Mouse (Mus musculus): ENCODE measurements at regions not wholly inside any gene's neighbourhood (a gene's known extent, or its start where the extent isn't known, plus 50 kb on each side); places are given as distances from the start of the nearest gene placed in this dataset.
A peak's percentile ranks its signal among the peaks of the same experiment; 100 is the strongest.

DNA sequence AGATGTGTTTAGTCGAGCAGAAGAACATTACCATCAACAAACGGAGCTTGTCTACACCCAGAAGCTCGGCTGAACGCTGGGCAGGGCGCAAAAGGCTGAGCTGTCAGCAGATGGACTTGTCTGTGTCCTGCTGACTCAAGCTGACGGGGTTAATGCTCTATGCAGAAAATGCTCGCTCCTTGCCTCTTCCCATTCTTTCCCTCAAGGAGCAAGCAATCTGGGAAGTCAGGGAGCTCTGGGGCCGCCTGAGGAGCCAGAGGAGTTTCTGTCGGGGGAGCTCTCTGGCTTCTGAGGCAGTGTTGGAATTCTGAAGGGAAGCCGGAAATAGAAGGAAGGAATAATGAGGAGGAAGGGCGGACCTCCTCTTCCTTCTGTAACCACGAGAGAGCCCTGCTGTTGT lies 289.3 kb upstream of the G2e3 start:
- H3K27me3 ChIP-seq (ENCODE audit: control insufficient read depth, insufficient read depth, low read length), result no peaks in the 10 kb centered on the region
- WGBS, result 8% methylated on average over 12 of the region's 12 CpGs
- H3K36me3 ChIP-seq (ENCODE audit: control insufficient read depth, insufficient read depth, low read length), result no peaks in the 10 kb centered on the region
- H3K9ac ChIP-seq (ENCODE audit: low read depth, low read length), result peak overlapping the region; percentile 44; the same call in 1 of the 2 replicates
- 0 out of 2 replicates have a peak overlapping the region, but pooled peaks have one; percentile 47 for H3K27ac ChIP-seq (ENCODE audit: low read depth, low read length)
- peak overlapping the region; percentile 42 for H3K4me2 ChIP-seq (replicated peaks; ENCODE audit: low read depth, low read length)
- H3K9me3 ChIP-seq (ENCODE audit: control insufficient read depth, low read length), result no peaks in the 10 kb centered on the region
- ATAC-seq (ENCODE audit: low FRiP score, low TSS enrichment), result peak; percentile 57; the same call in 1 of the 2 replicates
- no peaks in the 10 kb centered on the region for H3K4me1 ChIP-seq (ENCODE audit: control insufficient read depth, insufficient read depth, low read length)
- H3K4me3 ChIP-seq (ENCODE audit: low read length), result peak overlapping the region; percentile 30

DNA sequence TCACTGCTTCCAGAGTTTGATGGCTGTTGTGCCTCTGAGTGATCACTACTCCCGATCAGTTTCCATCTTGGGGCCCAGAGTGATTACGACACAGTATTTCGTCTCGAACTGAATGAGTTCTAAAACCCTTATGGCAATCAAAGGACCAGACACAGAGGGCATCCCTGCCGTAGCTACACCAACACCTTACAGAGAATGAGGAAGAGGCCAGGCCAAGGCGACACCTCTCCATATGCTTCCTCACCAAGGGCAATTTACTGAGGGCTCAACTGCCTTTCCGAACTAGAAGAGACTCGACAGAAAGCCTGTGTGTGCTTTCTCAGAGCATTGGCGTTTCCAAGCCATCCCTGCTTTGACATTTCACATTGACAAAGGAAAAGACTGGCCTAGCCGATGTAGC lies 289.8 kb upstream of the G2e3 start:
- H3K27me3 ChIP-seq (ENCODE audit: control insufficient read depth, insufficient read depth, low read length), result no peaks in the 10 kb centered on the region
- no peaks in the 10 kb centered on the region for H3K4me1 ChIP-seq (ENCODE audit: control insufficient read depth, insufficient read depth, low read length)
- WGBS, result 17% methylated on average over 10 of the region's 10 CpGs
- ATAC-seq (ENCODE audit: low FRiP score, low TSS enrichment), result no peak
- no peaks in the 10 kb centered on the region for H3K36me3 ChIP-seq (ENCODE audit: control insufficient read depth, insufficient read depth, low read length)
- no peaks in the 10 kb centered on the region for H3K9me3 ChIP-seq (ENCODE audit: control insufficient read depth, low read length)
- H3K4me2 ChIP-seq (replicated peaks; ENCODE audit: low read depth, low read length), result peak overlapping the region; percentile 42
- peak overlapping the region; percentile 30; the same call in 1 of the 2 replicates for H3K4me3 ChIP-seq (ENCODE audit: low read length)
- peak overlapping the region; percentile 44; the same call in 1 of the 2 replicates for H3K9ac ChIP-seq (ENCODE audit: low read depth, low read length)
- H3K27ac ChIP-seq (ENCODE audit: low read depth, low read length), result no peak overlapping the region

GRCm38 (mm10) chr12:51047116-51047515 lies 300.7 kb upstream of the G2e3 start:
- 58% methylated on average over 7 of the region's 7 CpGs for whole genome bisulfite sequencing
- ATAC-seq (ENCODE audit: low FRiP score, low TSS enrichment), result no peak
- no peak overlapping the region for H3K4me3 ChIP-seq (ENCODE audit: low read length)

DNA sequence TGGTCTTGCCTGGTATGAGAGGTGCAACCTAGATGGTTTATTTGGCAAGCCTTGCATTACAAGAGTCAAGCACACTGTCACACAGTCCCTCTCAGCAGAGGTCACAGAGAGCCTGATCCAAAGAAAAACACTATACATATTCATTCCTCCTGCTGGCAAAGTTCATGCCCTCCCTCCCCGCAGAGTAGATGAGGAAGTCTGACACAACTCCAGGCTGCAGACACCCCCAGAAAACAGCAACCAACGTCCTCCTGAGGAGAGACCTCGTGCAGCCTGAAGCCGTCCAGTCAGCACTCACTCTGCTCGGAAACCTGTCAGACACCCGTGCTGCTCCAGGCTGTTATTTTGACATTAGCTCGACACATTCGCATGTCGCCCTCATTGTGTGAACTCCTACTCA lies 302.4 kb upstream of the G2e3 start:
- no peaks in the 10 kb centered on the region for H3K9me3 ChIP-seq (ENCODE audit: control insufficient read depth, low read length)
- no peak for ATAC-seq (ENCODE audit: low FRiP score, low TSS enrichment)
- no peaks in the 10 kb centered on the region for H3K27me3 ChIP-seq (ENCODE audit: control insufficient read depth, insufficient read depth, low read length)
- no peak overlapping the region for H3K27ac ChIP-seq (ENCODE audit: low read depth, low read length)
- H3K36me3 ChIP-seq (ENCODE audit: control insufficient read depth, insufficient read depth, low read length), result no peaks in the 10 kb centered on the region
- no peaks in the 10 kb centered on the region for H3K4me1 ChIP-seq (ENCODE audit: control insufficient read depth, insufficient read depth, low read length)
- no peak overlapping the region for H3K4me3 ChIP-seq (ENCODE audit: low read length)
- WGBS, result 43% methylated on average over 9 of the region's 9 CpGs
- no peak overlapping the region for H3K9ac ChIP-seq (ENCODE audit: low read depth, low read length)
- H3K4me2 ChIP-seq (replicated peaks; ENCODE audit: low read depth, low read length), result no peak overlapping the region

More at GRCm38 (mm10) chr12:51047116-51047515, 300.7 kb upstream of the G2e3 start:
- no peaks in the 10 kb centered on the region for H3K9me3 ChIP-seq (ENCODE audit: control insufficient read depth, low read length)
- no peak overlapping the region for H3K4me2 ChIP-seq (replicated peaks; ENCODE audit: low read depth, low read length)
- no peak overlapping the region for H3K27ac ChIP-seq (ENCODE audit: low read depth, low read length)
- no peaks in the 10 kb centered on the region for H3K4me1 ChIP-seq (ENCODE audit: control insufficient read depth, insufficient read depth, low read length)
- H3K27me3 ChIP-seq (ENCODE audit: control insufficient read depth, insufficient read depth, low read length), result no peaks in the 10 kb centered on the region
- no peaks in the 10 kb centered on the region for H3K36me3 ChIP-seq (ENCODE audit: control insufficient read depth, insufficient read depth, low read length)
- H3K9ac ChIP-seq (ENCODE audit: low read depth, low read length), result no peak overlapping the region

DNA sequence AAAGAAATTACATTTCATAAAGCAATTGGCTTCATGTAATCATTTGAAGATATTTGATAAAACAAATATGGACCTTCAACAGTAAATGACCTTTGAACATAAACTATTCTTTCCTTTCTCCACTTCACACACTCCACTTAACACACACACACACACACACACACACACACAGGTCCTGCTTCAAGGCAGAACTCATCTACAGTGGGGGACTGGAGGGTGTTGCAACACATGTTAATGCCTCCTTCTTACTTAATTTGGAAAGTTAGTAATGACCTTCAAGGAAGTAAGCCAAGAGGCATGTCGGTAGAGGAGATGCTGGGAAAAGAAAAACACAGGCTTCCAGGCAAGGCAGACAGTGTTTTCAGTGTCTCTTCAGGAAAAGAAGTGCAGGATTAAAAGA lies 302.8 kb upstream of the G2e3 start:
- Histone ChIP-seq H3K4me3 (ENCODE audit: low read length) (no peak overlapping the region), H3K36me3 (ENCODE audit: control insufficient read depth, insufficient read depth, low read length) (no peaks in the 10 kb centered on the region), H3K9me3 (ENCODE audit: control insufficient read depth, low read length) (no peaks in the 10 kb centered on the region), H3K27me3 (ENCODE audit: control insufficient read depth, insufficient read depth, low read length) (no peaks in the 10 kb centered on the region), H3K9ac (ENCODE audit: low read depth, low read length) (no peak overlapping the region), H3K27ac (ENCODE audit: low read depth, low read length) (no peak overlapping the region), H3K4me1 (ENCODE audit: control insufficient read depth, insufficient read depth, low read length) (no peaks in the 10 kb centered on the region), H3K4me2 (replicated peaks; ENCODE audit: low read depth, low read length) (no peak overlapping the region)
- ATAC-seq (ENCODE audit: low FRiP score, low TSS enrichment), result no peak
- 22% methylated on average over 1 of the region's 1 CpGs for WGBS

- H3K4me2 ChIP-seq (replicated peaks; ENCODE audit: low read depth, low read length), result no peak overlapping the region
- no peak overlapping the region for H3K4me3 ChIP-seq (ENCODE audit: low read length)
- H3K27me3 ChIP-seq (ENCODE audit: control insufficient read depth, insufficient read depth, low read length), result no peaks in the 10 kb centered on the region
- no peaks in the 10 kb centered on the region for H3K4me1 ChIP-seq (ENCODE audit: control insufficient read depth, insufficient read depth, low read length)
- no peaks in the 10 kb centered on the region for H3K9me3 ChIP-seq (ENCODE audit: control insufficient read depth, low read length)
- no peaks in the 10 kb centered on the region for H3K36me3 ChIP-seq (ENCODE audit: control insufficient read depth, insufficient read depth, low read length)
- no peak for ATAC-seq (ENCODE audit: low FRiP score, low TSS enrichment)
- no peak overlapping the region for H3K27ac ChIP-seq (ENCODE audit: low read depth, low read length)
- no peak overlapping the region for H3K9ac ChIP-seq (ENCODE audit: low read depth, low read length)
- 92% methylated on average over 2 of the region's 2 CpGs for WGBS
Observed at GRCm38 (mm10) chr12:51032193-51032592, 315.7 kb upstream of the G2e3 start.

GRCm38 (mm10) chr12:51028601-51029174 lies 319.2 kb upstream of the G2e3 start:
- Histone ChIP-seq H3K4me3 (ENCODE audit: low read length) (no peak overlapping the region), H3K9me3 (ENCODE audit: control insufficient read depth, low read length) (no peaks in the 10 kb centered on the region), H3K36me3 (ENCODE audit: control insufficient read depth, insufficient read depth, low read length) (no peaks in the 10 kb centered on the region), H3K27ac (ENCODE audit: low read depth, low read length) (no peak overlapping the region), H3K27me3 (ENCODE audit: control insufficient read depth, insufficient read depth, low read length) (no peaks in the 10 kb centered on the region), H3K4me2 (replicated peaks; ENCODE audit: low read depth, low read length) (no peak overlapping the region), H3K9ac (ENCODE audit: low read depth, low read length) (no peak overlapping the region), H3K4me1 (ENCODE audit: control insufficient read depth, insufficient read depth, low read length) (no peaks in the 10 kb centered on the region)
- 61% methylated on average over 10 of the region's 10 CpGs for WGBS
- ATAC-seq (ENCODE audit: low FRiP score, low TSS enrichment), result no peak

GRCm38 (mm10) chr12:51026046-51026445 lies 321.8 kb upstream of the G2e3 start:
- H3K27ac ChIP-seq (ENCODE audit: low read depth, low read length), result no peak overlapping the region
- no peak for ATAC-seq (ENCODE audit: low FRiP score, low TSS enrichment)
- no peak overlapping the region for H3K9ac ChIP-seq (ENCODE audit: low read depth, low read length)
- no peaks in the 10 kb centered on the region for H3K36me3 ChIP-seq (ENCODE audit: control insufficient read depth, insufficient read depth, low read length)
- no peaks in the 10 kb centered on the region for H3K4me1 ChIP-seq (ENCODE audit: control insufficient read depth, insufficient read depth, low read length)
- WGBS, result 88% methylated on average over 5 of the region's 5 CpGs
- H3K4me3 ChIP-seq (ENCODE audit: low read length), result no peak overlapping the region
- H3K9me3 ChIP-seq (ENCODE audit: control insufficient read depth, low read length), result no peaks in the 10 kb centered on the region
- no peak overlapping the region for H3K4me2 ChIP-seq (replicated peaks; ENCODE audit: low read depth, low read length)
- H3K27me3 ChIP-seq (ENCODE audit: control insufficient read depth, insufficient read depth, low read length), result no peaks in the 10 kb centered on the region

DNA sequence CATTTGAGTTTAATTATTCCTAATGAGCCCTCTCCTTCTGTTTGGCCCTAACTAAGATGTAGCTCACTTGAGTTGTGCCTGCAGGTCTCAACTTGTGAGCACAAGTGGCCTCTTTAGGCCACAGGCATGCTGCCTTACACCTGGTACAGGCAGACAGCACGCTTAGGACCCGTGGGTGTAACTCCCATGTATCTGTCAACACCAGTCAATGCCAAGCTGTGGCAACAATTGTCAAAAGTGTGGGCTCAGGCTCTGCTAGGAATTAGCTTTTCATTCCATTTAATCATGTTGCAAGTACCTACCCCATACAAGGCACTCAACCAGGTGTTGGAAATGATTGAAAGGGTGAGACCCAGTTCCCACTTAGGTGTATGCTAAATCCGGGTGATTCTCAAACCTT lies 322.3 kb upstream of the G2e3 start:
- Histone ChIP-seq H3K27ac (ENCODE audit: low read depth, low read length) (no peak overlapping the region), H3K4me3 (ENCODE audit: low read length) (no peak overlapping the region), H3K4me2 (replicated peaks; ENCODE audit: low read depth, low read length) (no peak overlapping the region), H3K9me3 (ENCODE audit: control insufficient read depth, low read length) (no peaks in the 10 kb centered on the region), H3K9ac (ENCODE audit: low read depth, low read length) (no peak overlapping the region), H3K27me3 (ENCODE audit: control insufficient read depth, insufficient read depth, low read length) (no peaks in the 10 kb centered on the region), H3K4me1 (ENCODE audit: control insufficient read depth, insufficient read depth, low read length) (no peaks in the 10 kb centered on the region), H3K36me3 (ENCODE audit: control insufficient read depth, insufficient read depth, low read length) (no peaks in the 10 kb centered on the region)
- no peak for ATAC-seq (ENCODE audit: low FRiP score, low TSS enrichment)
- 70% methylated on average over 3 of the region's 3 CpGs for WGBS

Data from kidney, embryonic 14.5 days (tissue).